Mouse (Mus musculus) olfactory bulb, adult 2 months (tissue): ENCODE data around the gene Mcam.

Experiments used
- CTCF ChIP-seq: fragments of 200-500 bp; IDR thresholded peaks from 2 replicates; pipeline ENCODE4 v1.5.1; 2012; ENCODE audit warnings: low read depth, mild to moderate bottlenecking, low read length, moderate library complexity; ENCODE audit not compliant: insufficient read depth
- POLR2A ChIP-seq: fragments of 200-500 bp; IDR thresholded peaks from 2 replicates; pipeline ENCODE4 v1.6.1; 2012; ENCODE audit warnings: mild to moderate bottlenecking, low read depth, low read length, moderate library complexity; ENCODE audit not compliant: insufficient read depth

GRCm38 (mm10) chr9:44143421-44143820 is 9.2 kb downstream of the Mcam start:
- TF ChIP-seq CTCF, result no peak
- TF ChIP-seq POLR2A, result no peak
